Mouse (Mus musculus) 3T3-L1 (cell line): ENCODE results near the gene Poldip3.
A peak's percentile ranks its signal among the peaks of the same experiment; 100 is the strongest.
"Not testable (repeated sequence)": the region's sequence is repeated elsewhere in the genome, so short reads cannot be mapped to it uniquely, and the experiment has no call there.

ENCODE experiments used
- DNase-seq: peaks from one replicate; pipeline ENCODE4 v3.0.0-alpha.2; 2015; ENCODE audit warnings: low read depth, low spot score

Poldip3 gene

GRCm38 (mm10) chr15:83129530-83130231, 19.5 kb downstream of the Poldip3 start:
- no peak for DNase-seq

DNA sequence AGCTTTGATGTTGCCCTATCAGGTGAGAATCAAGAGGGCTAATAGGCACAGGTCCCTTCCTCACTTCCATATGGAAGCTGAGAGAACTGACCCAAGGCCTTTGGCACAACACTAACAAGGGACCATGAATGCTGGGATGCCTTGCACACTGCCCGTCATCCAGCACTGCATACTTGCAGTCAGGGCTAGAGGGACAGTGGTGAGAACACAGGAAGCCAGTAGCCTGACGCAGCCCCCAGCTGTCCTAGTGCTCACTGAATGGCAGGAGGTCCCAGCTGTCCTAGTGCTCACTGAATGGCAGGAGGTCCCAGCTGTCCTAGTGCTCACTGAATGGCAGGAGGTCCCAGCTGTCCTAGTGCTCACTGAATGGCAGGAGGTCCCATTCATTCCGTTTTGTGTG, 22.1 kb downstream of the Poldip3 start:
- DNase-seq = not testable (repeated sequence)

GRCm38 (mm10) chr15:83126582-83126981, 22.6 kb downstream of the Poldip3 start:
- DNase-seq = no peak

- DNase-seq = no peak
These were observed 24.6 kb downstream of the Poldip3 start for GRCm38 (mm10) chr15:83124625-83125024.

GRCm38 (mm10) chr15:83122566-83123145, 26.5 kb downstream of the Poldip3 start, which contains the start of gene Rrp7a:
Gene Rrp7a, minus strand, starts transcription at chr15:83122801.
- DNase-seq = peak; percentile 87

- peak; percentile 80 for DNase-seq
These were observed 27.2 kb downstream of the Poldip3 start for GRCm38 (mm10) chr15:83121709-83122565.

DNA sequence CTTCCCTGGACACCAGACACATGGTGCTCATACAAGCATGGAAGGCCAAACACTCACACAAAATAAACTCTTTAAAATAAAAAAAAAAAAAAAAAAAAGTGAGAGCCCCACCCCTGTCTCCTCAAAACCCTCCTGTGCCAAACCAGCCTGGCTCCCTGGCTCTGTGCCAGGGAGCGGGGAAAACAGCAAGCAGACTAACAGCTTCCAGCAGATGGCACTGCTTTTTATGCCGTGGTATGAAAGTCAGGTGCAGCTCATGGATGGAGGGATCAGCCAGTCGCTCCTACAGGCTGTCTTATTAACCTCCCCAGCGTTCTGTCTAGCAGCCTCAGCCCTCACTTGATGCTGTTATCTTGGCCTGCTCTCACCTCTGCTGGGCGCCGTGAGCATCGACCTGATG, 30.8 kb downstream of the Poldip3 start:
- peak; percentile 53 for DNase-seq

DNA sequence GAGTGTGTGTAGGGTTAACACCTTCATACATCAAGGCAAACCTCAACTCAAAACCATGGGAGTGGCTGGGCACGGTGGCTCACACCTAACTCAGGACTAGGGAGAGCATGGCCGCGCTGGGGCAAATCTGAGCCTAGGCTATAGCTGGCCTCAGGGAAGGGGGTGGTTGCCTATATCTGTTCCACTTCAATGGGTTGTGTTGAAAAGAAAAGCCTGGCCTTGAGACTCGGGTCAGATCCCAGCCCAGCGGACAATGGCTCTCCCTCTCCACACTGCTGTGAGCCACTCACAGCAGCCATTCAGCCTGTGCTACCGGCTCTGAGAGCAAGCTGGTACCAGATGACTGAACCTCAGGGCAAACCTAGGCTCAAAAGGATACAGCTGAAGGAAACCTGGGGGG, 34.1 kb downstream of the Poldip3 start:
- no peak for DNase-seq

DNA sequence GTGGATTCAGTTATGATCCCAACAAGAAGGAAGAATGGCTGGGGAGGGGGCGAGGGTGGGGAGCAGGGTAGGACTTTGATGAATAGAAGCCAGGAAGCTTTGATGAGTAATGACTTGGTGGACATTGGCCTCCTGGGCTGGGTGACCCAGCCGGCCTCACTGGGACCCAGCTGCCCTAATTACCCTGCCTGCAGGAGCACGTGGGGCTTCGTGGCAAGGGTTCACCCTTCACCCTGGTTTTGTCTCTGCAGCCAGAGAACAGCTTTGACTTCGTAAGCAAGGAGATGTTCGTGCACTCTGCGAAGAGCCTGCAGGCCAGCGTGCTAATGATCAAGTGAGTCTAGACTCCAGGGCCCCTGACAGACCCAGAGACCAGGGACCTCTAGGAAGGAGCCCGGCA, 35.1 kb downstream of the Poldip3 start:
- no peak for DNase-seq

- DNase-seq = peak; percentile 55
These were observed 36.3 kb downstream of the Poldip3 start for GRCm38 (mm10) chr15:83112898-83113297.

DNA sequence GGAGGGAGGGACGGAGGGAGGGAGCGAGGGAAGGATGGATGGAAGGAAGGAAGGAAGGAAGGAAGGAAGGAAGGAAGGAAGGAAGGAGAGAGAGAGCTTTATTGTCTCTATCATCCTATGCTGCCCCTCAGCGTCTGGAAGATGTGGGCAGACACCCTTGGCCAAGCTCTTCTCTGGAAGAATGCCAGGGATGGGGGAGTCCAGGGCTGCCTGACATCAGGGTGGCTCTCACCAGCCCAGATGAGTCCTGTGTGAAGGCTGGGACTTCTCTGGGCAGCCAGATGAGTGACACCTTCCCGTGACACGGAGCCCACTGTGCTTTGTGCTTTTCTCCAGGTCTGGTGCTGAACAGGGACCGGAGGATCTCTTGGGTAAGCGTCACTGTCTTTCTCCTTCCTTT, 37.3 kb downstream of the Poldip3 start:
- no peak for DNase-seq

DNA sequence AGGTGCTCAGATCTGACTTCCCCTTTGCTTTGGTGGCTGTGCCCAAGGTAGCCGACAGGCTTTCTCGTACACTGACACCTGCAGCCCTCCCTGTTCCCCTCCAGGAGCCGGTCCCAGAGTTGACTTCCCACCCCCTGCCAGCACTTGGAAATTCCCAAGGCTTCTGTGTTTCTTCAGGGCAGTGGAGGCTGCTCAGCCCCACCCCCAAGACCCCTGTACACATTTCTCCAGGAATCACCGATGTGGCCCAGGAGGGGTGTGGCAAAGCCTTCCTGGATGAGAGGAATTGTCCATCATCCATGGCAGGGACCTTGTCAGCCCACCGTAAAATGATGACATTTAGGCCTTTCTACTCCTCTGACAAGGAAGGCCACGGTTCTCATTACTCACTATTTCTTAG, 37.9 kb downstream of the Poldip3 start:
- DNase-seq = no peak

- DNase-seq = no peak
These were observed 41.4 kb downstream of the Poldip3 start for GRCm38 (mm10) chr15:83107814-83108213.

DNA sequence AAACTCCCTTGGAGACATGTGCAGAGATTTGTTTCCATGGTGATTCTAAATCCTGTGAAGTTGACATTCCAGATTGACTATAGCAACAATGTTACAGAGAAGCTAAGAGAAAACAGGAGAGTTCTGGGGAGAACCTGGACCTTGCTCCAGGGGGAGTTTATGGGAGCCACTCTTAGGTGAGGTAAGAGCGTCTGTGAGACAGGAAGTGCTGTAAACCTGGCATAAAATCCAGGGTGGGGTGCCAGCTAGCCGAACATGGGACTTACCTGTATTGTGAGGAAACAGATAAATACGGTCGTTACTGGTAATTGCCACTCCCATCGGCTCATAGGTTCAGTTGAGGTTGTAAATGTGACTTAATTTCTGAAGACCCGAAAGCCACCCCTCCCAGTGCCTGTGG, 42.8 kb downstream of the Poldip3 start:
- no peak for DNase-seq

DNA sequence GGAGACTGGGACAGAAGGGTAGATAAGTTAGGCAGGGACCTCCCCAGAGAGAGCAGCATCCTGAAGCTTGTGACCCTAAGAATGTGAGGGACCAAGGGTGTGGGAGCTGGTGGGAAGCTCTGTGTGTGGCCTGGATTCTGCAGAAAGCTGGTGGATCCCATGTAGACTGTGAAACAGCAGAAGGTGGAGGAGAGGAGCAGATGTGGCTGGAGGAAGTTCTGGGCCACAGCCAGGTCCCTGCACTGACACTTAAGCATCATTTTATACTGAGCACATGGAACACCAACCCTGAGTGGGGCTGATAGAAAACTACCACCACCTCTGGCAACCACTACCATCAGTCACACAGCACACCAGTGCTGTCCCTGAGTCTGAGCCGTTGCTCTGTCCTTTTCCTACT, 46.1 kb downstream of the Poldip3 start:
- no peak for DNase-seq

- no peak for DNase-seq
These were observed 48.9 kb downstream of the Poldip3 start for GRCm38 (mm10) chr15:83100332-83100662.

- peak; percentile 93 for DNase-seq
These were observed 49.5 kb downstream of the Poldip3 start for GRCm38 (mm10) chr15:83099533-83100331.

DNA sequence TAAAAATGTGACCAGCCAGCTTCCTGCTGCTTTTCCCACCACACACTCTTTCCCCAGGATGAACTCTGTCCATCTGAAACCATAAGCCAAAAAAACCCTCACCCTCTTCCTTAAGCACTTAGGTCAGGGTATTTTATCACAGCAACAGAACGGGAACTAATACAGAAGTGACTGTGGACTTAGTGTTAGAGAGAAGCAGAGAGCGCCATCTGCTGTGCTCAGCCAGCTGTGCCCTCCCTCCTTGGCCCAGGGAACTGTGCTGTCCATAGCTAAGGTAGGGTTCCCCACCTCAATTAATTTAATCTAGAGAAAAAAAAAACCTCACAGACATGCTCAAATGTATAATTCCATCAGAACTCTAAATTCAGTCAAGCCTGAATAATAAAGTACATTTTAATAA, 53.2 kb downstream of the Poldip3 start:
- peak; percentile 58 for DNase-seq

DNA sequence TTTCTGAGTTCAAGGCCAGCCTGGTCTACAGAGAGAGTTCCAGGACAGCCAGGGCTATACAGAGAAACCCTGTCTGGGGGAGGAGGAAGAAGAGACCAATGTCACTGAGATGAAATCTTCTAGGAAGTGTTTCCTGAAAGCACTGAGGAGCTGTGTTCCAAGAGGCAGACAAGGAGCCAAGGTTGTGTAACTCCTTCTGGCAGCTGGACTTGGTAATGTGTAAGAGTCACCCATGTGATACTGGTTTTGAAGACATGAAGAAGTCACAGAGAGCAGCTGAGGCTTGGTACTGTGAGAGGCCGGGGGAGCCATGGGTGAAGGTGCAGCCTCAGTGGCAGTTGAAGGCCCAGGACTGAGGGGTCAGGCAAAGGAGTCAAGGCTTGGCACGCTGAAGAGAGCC, 55.5 kb downstream of the Poldip3 start:
- no peak for DNase-seq

- DNase-seq = peak; percentile 77
These were observed 58.3 kb downstream of the Poldip3 start for GRCm38 (mm10) chr15:83090874-83091273.

DNA sequence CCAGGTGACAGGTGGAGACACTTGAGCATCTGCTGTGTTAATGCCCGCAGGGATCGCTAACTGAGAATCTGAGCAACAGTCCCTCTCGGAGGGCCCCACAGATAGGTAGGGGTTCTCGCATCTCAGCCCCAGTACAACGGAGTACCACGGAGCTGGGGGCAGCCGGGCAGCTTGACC, 59.9 kb downstream of the Poldip3 start, which contains the start of gene Serhl:
Serhl (plus strand) TSS at position 78 of the 177 bp plus-strand sequence.
- DNase-seq = no peak
